Mouse (Mus musculus): ENCODE measurements at regions not wholly inside any gene's neighbourhood (a gene's known extent, or its start where the extent isn't known, plus 50 kb on each side); places are given as distances from the start of the nearest gene placed in this dataset.

DNA sequence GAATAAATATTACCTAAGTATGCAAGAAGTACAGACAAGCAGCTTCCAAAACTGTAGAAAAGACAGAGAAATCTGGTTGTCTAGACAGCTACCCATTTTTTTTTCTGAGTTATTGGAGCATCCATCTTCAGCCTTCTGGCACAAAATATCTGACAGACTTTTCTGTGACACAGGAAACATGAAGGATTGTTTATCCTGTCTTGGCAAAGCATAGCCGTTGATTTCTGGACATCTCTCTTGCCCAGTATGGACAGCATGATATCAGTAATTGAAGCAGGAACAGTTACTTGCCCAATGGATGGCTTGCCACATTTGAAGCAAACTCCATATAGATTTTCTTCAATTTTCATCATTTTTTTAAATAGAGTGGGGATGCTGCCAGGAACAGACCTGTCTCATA is 96.1 kb upstream of the Naaladl2 start:
- Histone ChIP-seq H3K4me2 (replicated peaks; ENCODE audit: low read depth, low read length, severe bottlenecking) (no peak overlapping the region), H3K9ac (ENCODE audit: low read depth, low read length, severe bottlenecking) (no peak overlapping the region), H3K4me3 (replicated peaks; ENCODE audit: low read length) (no peak overlapping the region), H3K36me3 (ENCODE audit: control insufficient read depth, insufficient read depth, low read length) (no peaks in the 10 kb centered on the region), H3K27me3 (ENCODE audit: control insufficient read depth, insufficient read depth, low read length) (no peaks in the 10 kb centered on the region), H3K27ac (replicated peaks; ENCODE audit: low read depth, low read length) (no peak overlapping the region), H3K4me1 (ENCODE audit: control insufficient read depth, insufficient read depth, low read length) (no peaks in the 10 kb centered on the region), H3K9me3 (ENCODE audit: control insufficient read depth, low read length) (no peaks in the 10 kb centered on the region)
- 83% methylated on average over 1 of the region's 1 CpGs for WGBS
- no peak for TF ChIP-seq POLR2A (IDR thresholded peaks at IDR 0.05; ENCODE audit: borderline replicate concordance, extremely low read depth, insufficient read depth, insufficient read length)
- DNase-seq (ENCODE audit: low spot score) (no peak), ATAC-seq (ENCODE audit: low FRiP score, low read depth) (no peak)

- no peaks in the 10 kb centered on the region for H3K36me3 ChIP-seq (ENCODE audit: control insufficient read depth, insufficient read depth, low read length)
- no peaks in the 10 kb centered on the region for H3K9me3 ChIP-seq (ENCODE audit: control insufficient read depth, low read length)
- no peaks in the 10 kb centered on the region for H3K4me1 ChIP-seq (ENCODE audit: control insufficient read depth, insufficient read depth, low read length)
- no peak for ATAC-seq (ENCODE audit: low FRiP score, low read depth)
- WGBS: 66% methylated on average over 1 of the region's 1 CpGs
- no peak overlapping the region for H3K9ac ChIP-seq (ENCODE audit: low read depth, low read length, severe bottlenecking)
- TF ChIP-seq POLR2A (IDR thresholded peaks at IDR 0.05; ENCODE audit: borderline replicate concordance, extremely low read depth, insufficient read depth, insufficient read length): no peak
- H3K4me3 ChIP-seq (replicated peaks; ENCODE audit: low read length): no peak overlapping the region
- no peaks in the 10 kb centered on the region for H3K27me3 ChIP-seq (ENCODE audit: control insufficient read depth, insufficient read depth, low read length)
- H3K27ac ChIP-seq (replicated peaks; ENCODE audit: low read depth, low read length): no peak overlapping the region
- peak; percentile 6 for DNase-seq (ENCODE audit: low spot score)
- H3K4me2 ChIP-seq (replicated peaks; ENCODE audit: low read depth, low read length, severe bottlenecking): no peak overlapping the region
Observed at GRCm38 (mm10) chr3:25220601-25221000, 76.5 kb upstream of the Naaladl2 start.

DNA sequence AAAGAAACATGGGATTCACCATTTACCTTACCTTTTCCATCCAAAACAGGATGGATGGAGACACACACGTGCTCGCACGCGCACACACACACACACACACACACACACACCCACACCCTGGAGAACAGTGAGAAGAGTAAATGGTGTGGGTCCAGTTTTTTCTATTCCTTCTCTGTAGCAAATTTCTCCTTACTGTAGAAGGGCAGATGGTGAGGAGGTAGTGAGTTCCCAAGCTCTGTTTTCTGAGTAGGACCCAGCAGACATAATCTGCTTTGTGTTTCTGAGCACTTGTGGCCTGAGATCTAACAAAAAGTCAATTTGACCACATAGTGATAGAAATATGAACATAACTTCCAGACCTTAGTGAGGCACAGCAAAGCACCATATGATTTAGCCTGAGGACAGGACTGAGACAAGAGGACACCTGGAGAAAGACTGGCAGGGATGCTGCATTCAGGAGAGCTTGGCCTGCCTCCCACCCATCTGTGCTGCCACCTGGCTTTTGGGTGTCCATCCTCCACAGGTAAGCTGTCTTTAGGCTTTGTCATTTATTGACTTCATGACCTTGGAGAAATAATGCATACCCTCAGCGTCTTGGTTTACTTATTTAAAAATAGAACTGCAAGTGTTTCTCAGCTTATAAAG is 64.1 kb upstream of the Naaladl2 start:
- WGBS: 94% methylated on average over 5 of the region's 5 CpGs

More for the DNA sequence above, 64.1 kb upstream of the Naaladl2 start:
- H3K4me3 ChIP-seq (replicated peaks; ENCODE audit: low read length): no peak overlapping the region
- no peaks in the 10 kb centered on the region for H3K4me1 ChIP-seq (ENCODE audit: control insufficient read depth, insufficient read depth, low read length)
- ATAC-seq (ENCODE audit: low FRiP score, low read depth) (no peak), DNase-seq (ENCODE audit: low spot score) (no peak)
- no peak overlapping the region for H3K4me2 ChIP-seq (replicated peaks; ENCODE audit: low read depth, low read length, severe bottlenecking)
- H3K27me3 ChIP-seq (ENCODE audit: control insufficient read depth, insufficient read depth, low read length): no peaks in the 10 kb centered on the region
- TF ChIP-seq POLR2A (IDR thresholded peaks at IDR 0.05; ENCODE audit: borderline replicate concordance, extremely low read depth, insufficient read depth, insufficient read length): no peak
- no peak overlapping the region for H3K27ac ChIP-seq (replicated peaks; ENCODE audit: low read depth, low read length)
- no peak overlapping the region for H3K9ac ChIP-seq (ENCODE audit: low read depth, low read length, severe bottlenecking)
- H3K9me3 ChIP-seq (ENCODE audit: control insufficient read depth, low read length): no peaks in the 10 kb centered on the region
- H3K36me3 ChIP-seq (ENCODE audit: control insufficient read depth, insufficient read depth, low read length): no peaks in the 10 kb centered on the region

Data from limb, embryonic 14.5 days (tissue).